Mouse (Mus musculus): ENCODE data around the gene Tmem108.

DNA sequence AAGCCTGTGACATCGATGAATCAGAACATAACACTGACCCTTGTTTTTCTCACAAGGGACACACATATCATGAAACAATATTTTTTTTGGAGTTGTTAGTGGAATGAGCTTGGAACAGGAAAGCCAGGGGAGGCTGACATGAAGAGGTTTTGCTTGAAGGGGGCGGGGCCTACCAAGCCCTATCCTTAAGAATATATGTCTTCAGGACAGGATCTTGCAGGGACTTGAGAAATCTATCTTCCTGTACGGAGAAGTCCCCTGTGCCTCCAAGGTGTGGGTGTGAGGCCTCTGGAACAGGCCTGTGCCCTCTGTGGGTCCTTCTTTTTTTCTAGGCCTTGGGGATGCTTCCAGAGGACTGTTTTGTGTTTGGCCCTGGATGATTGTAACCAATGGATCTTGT is 161.7 kb downstream of the Tmem108 start:
- TF ChIP-seq CTCF (IDR thresholded peaks at IDR 0.05) (no peak), EP300 (IDR thresholded peaks at IDR 0.05; ENCODE audit: insufficient read depth, low read depth, low read length) (no peak), POLR2A (IDR thresholded peaks at IDR 0.05; ENCODE audit: insufficient read depth, low read depth, low read length) (no peak)
